In genomic region chr19:46970121-46970729, GRCm38 (mm10) we compare ENCODE assay signal across 9 mouse cellular contexts. TPM values are rescaled to one million over a fixed set of nuclear protein-coding genes. Genes with fewer than 3 reads are reported as not detected.
A peak's percentile ranks its signal among the peaks of the same experiment; 100 is the strongest.
DNase-seq lines count a peak whose midpoint lies in the region; ATAC-seq and TF ChIP-seq lines count a peak whose summit lies in the region.
"Had no signal": no experiment of that assay in that cellular context is flagged by ENCODE, and none has a peak within 500 bp of the region (broad histone marks: within the 10 kb centered on the region; RNA-seq: fewer than 3 reads in every experiment).

No protein-coding gene starts in this region.

- no peak for TF ChIP-seq POLR2A in bone marrow macrophage, adult 2 months (IDR thresholded peaks at IDR 0.05; ENCODE audit: borderline replicate concordance, low read depth, low read length)

- no peaks in the 10 kb centered on the region for H3K9me3 ChIP-seq in heart, embryonic 13.5 days
- no peaks in the 10 kb centered on the region for H3K9me3 ChIP-seq in liver, embryonic 15.5 days (replicated peaks)

- H3K4me3 ChIP-seq in heart, embryonic 13.5 days: no peak overlapping the region
- H3K4me3 ChIP-seq in bone marrow macrophage, adult 2 months (ENCODE audit: insufficient read depth, low read length): peak overlapping the region; percentile 31
- no peak overlapping the region for H3K4me3 ChIP-seq in liver, embryonic 15.5 days (replicated peaks)

- 39% methylated on average over 13 of the region's 13 CpGs for WGBS in heart, embryonic 13.5 days
- WGBS in liver, embryonic 15.5 days (ENCODE audit: insufficient replicate concordance): 63% methylated on average over 13 of the region's 13 CpGs

- TF ChIP-seq CTCF in bone marrow macrophage, adult 2 months (IDR thresholded peaks at IDR 0.05; ENCODE audit: low read depth, low read length): no peak

- H3K9ac ChIP-seq in heart, embryonic 13.5 days: peak overlapping the region; percentile 53
- H3K9ac ChIP-seq in liver, embryonic 15.5 days: no peak overlapping the region

- no peak for DNase-seq in heart, postnatal 4 days
- DNase-seq in splenic B cell, adult 2 months (ENCODE audit: low read depth, low spot score): peak; percentile 72
- no peak for DNase-seq in spleen, postnatal 14 days (ENCODE audit: low spot score in 2 of 2)
- DNase-seq in retina, postnatal 1 day: no peak
- DNase-seq in adrenal gland, adult 18-20 months (ENCODE audit: low spot score in 2 of 2): no peak

- peak overlapping the region; percentile 85 for H3K27ac ChIP-seq in heart, embryonic 13.5 days (replicated peaks)
- H3K27ac ChIP-seq in bone marrow macrophage, adult 2 months (ENCODE audit: insufficient read depth, low read depth, low read length): peak overlapping the region; percentile 80
- H3K27ac ChIP-seq in liver, embryonic 15.5 days (replicated peaks): peak overlapping the region; percentile 58

- no peaks in the 10 kb centered on the region for H3K27me3 ChIP-seq in heart, embryonic 13.5 days (replicated peaks)
- H3K27me3 ChIP-seq in liver, embryonic 15.5 days: no peaks in the 10 kb centered on the region
- no peaks in the 10 kb centered on the region for H3K27me3 ChIP-seq in splenic B cell, adult 2 months (ENCODE audit: control insufficient read depth, insufficient read depth, low read length, poor library complexity, severe bottlenecking)

- H3K4me2 ChIP-seq in heart, embryonic 13.5 days: peak overlapping the region; percentile 33
- no peak overlapping the region for H3K4me2 ChIP-seq in liver, embryonic 15.5 days

- H3K4me1 ChIP-seq in heart, embryonic 13.5 days: peaks cover 51% of the 10 kb centered on the region
- H3K4me1 ChIP-seq in bone marrow macrophage, adult 2 months (ENCODE audit: control insufficient read depth, insufficient read depth, low read length): peaks cover 40% of the 10 kb centered on the region
- peaks cover 40% of the 10 kb centered on the region for H3K4me1 ChIP-seq in liver, embryonic 15.5 days (replicated peaks)

- H3K36me3 ChIP-seq in heart, embryonic 13.5 days: no peaks in the 10 kb centered on the region
- H3K36me3 ChIP-seq in liver, embryonic 15.5 days (replicated peaks): no peaks in the 10 kb centered on the region
- H3K36me3 ChIP-seq in splenic B cell, adult 2 months (ENCODE audit: control insufficient read depth, insufficient read depth, low read length, poor library complexity, severe bottlenecking): no peaks in the 10 kb centered on the region

- no peak for ATAC-seq in heart, embryonic 13.5 days (ENCODE audit: extremely low read depth, insufficient number of reproducible peaks, low FRiP score, low TSS enrichment)
- ATAC-seq in liver, embryonic 15.5 days (ENCODE audit: insufficient read depth): no peak

RNA-seq across cellular contexts. Expression of gene Ina, which starts 44.3 kb away (rescaled TPM):
- polyA plus RNA-seq in heart, embryonic 13.5 days (2015; fragmentation: Nextera tagmentation; extraction: Ambion mirVana): 0.52 and 0.74 TPM in 2 replicates
- under 1 TPM in 1 of 2 experiments, not detected in 1; 0.16 TPM for total RNA-seq in heart, postnatal 4 days (2021)
- not detected in 2 replicates for polyA plus RNA-seq in bone marrow macrophage, adult 2 months (2012; ENCODE audit: insufficient read depth, insufficient read length, missing spikeins)
- polyA plus RNA-seq in liver, embryonic 15.5 days (2015; fragmentation: Nextera tagmentation; extraction: Ambion mirVana): 0.23 and 0.36 TPM in 2 replicates
- 1 to 10 TPM; 7.8 to 8.6 TPM for total RNA-seq in adrenal gland, adult 18-20 months (2021)
- total RNA-seq: heart, adult 18-20 months had no signal

RNA-seq across cellular contexts. Expression of gene Nt5c2, which starts 44.7 kb away (rescaled TPM):
- 102 and 124 TPM in 2 replicates for polyA plus RNA-seq in heart, embryonic 13.5 days (2015; fragmentation: Nextera tagmentation; extraction: Ambion mirVana)
- total RNA-seq in heart, postnatal 4 days (2021): 100 to 1,000 TPM; 147 to 157 TPM
- 56.5 and 61.9 TPM in 2 replicates for polyA plus RNA-seq in bone marrow macrophage, adult 2 months (2012; ENCODE audit: insufficient read depth, insufficient read length, missing spikeins)
- 42.7 and 44.4 TPM in 2 replicates for polyA plus RNA-seq in liver, embryonic 15.5 days (2015; fragmentation: Nextera tagmentation; extraction: Ambion mirVana)
- 10 to 100 TPM; 57.5 to 68.4 TPM for total RNA-seq in adrenal gland, adult 18-20 months (2021)
